Mouse (Mus musculus) hindbrain, embryonic 11.5 days (tissue): Measurements from ENCODE around the gene Btbd10. TPM values are rescaled to one million over a fixed set of nuclear protein-coding genes. Genes with fewer than 3 reads are reported as not detected.
A peak's percentile ranks its signal among the peaks of the same experiment; 100 is the strongest.

Source experiments
- ATAC-seq: fragments of 200-750 bp; cut with Nextera tagmentation; 2 replicates; pipeline ENCODE4 v1.8.0; 2017; ENCODE audit warnings: mild to moderate bottlenecking, moderate TSS enrichment, moderate library complexity; ENCODE audit not compliant: low FRiP score
- DNase-seq: peaks from one replicate; pipeline ENCODE4 v3.0.0-alpha.2; 2015; ENCODE audit warnings: low spot score
- H3K27ac ChIP-seq: fragments of 300-500 bp; sonication (generic); 2 replicates; pipeline ENCODE4 v1.5.1; 2014; ENCODE audit warnings: mild to moderate bottlenecking, low read depth, low read length
- H3K27me3 ChIP-seq: fragments of 300-500 bp; sonication (generic); 2 replicates; pipeline ENCODE4 v1.6.1; 2014; ENCODE audit warnings: mild to moderate bottlenecking, low read length, moderate library complexity, mixed read lengths; ENCODE audit not compliant: control insufficient read depth, insufficient read depth
- H3K36me3 ChIP-seq: fragments of 300-500 bp; sonication (generic); 2 replicates; pipeline ENCODE4 v1.6.1; 2014; ENCODE audit warnings: mild to moderate bottlenecking, low read length, moderate library complexity, mixed read lengths; ENCODE audit not compliant: control insufficient read depth, insufficient read depth
- H3K4me1 ChIP-seq: fragments of 300-500 bp; sonication (generic); replicated peaks from 2 replicates; pipeline ENCODE4 v1.6.1; 2014; ENCODE audit warnings: low read length, mixed read lengths; ENCODE audit not compliant: control insufficient read depth, insufficient read depth
- H3K4me2 ChIP-seq: fragments of 300-500 bp; sonication (generic); replicated peaks from 2 replicates; pipeline ENCODE4 v1.6.1; 2014; ENCODE audit warnings: mild to moderate bottlenecking, low read depth, low read length
- H3K4me3 ChIP-seq: fragments of 300-500 bp; sonication (generic); 2 replicates; pipeline ENCODE4 v1.5.1; 2014; ENCODE audit warnings: low read depth, low read length
- H3K9ac ChIP-seq: fragments of 300-500 bp; sonication (generic); 2 replicates; pipeline ENCODE4 v1.6.1; 2014; ENCODE audit warnings: low read depth, low read length
- H3K9me3 ChIP-seq: fragments of 300-500 bp; sonication (generic); 2 replicates; pipeline ENCODE4 v1.6.1; 2016; ENCODE audit warnings: low read length; ENCODE audit not compliant: control insufficient read depth
- WGBS: fragments of 180-500 bp; shearing (Covaris S2); extraction: QIAGEN DNeasy Blood & Tissue Kit; methylation state at CpG from one replicate; pipeline ENCODE4 v1.1.7; 2014; 5-methylcytosine and 5-hydroxymethylcytosine counted together
- polyA plus RNA-seq: library from polyadenylated mRNA; unstranded; fragments of >200 nt; fragmentation: Nextera tagmentation; extraction: Ambion mirVana; gene quantifications from 2 replicates; pipeline ENCODE4 v1.2.1, GENCODE M21; 2014

Btbd10 gene
- polyA plus RNA-seq = 41.1 and 43.3 TPM in 2 replicates

DNA sequence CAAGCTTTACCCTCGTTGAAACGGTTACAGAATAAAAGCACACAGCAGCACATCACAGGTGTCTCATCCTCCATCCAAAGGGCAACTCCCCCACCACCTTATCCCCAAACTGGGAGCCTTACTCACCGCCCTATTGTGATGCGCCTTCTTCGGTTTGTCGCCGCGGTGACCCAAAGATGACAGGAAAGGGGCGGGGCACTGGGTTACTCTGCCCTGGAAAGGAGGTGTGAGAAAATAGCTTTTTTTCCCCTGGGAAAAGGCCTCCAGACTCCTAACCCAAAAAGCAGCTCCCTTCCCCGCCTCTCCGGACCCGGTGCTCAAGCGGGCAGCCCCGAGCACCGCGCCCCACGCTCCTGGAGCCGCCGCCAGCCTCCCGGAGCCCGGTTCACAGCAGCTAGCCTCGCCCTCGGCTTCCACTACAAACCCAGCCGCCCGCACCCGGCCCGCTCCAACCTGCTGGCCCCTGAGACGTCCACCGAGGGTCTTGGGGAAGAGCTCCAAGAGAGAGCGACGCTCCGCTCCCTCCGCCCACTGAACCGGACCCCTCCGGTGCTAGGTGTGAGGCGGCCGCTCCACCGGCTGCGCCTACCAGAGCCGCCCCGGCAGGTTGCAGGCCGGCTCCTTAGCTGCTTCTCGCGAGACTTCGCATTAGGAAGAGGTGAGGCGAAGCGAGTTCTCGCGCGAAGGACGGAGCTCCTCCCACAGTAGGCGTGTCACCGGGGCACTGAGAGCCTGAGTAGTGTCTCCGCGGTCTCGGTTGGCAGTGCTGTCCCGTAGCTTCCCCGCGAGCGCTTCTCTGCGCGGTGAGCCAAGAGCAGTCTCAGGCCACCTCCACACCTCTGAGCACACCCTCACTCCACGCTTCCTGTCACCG, at the start of gene Btbd10:
TSS of gene Btbd10 (minus strand) at position 647 of the 874 bp plus-strand sequence.
- peak; percentile 97 for DNase-seq
- Histone ChIP-seq H3K27me3 (no peaks in the 10 kb centered on the region), H3K36me3 (no peaks in the 10 kb centered on the region), H3K9ac (peak within 1 kb of the TSS; percentile 89), H3K4me3 (peak within 1 kb of the TSS; percentile 94), H3K27ac (peak within 1 kb of the TSS; percentile 86), H3K9me3 (no peaks in the 10 kb centered on the region), H3K4me2 (peak within 1 kb of the TSS; percentile 84), H3K4me1 (peaks cover 2% of the 10 kb centered on the region; the same call in 1 of the 2 replicates)
- under 1% methylated on average over 61 of the region's 64 CpGs for WGBS
- peak; percentile 99 for ATAC-seq

DNA sequence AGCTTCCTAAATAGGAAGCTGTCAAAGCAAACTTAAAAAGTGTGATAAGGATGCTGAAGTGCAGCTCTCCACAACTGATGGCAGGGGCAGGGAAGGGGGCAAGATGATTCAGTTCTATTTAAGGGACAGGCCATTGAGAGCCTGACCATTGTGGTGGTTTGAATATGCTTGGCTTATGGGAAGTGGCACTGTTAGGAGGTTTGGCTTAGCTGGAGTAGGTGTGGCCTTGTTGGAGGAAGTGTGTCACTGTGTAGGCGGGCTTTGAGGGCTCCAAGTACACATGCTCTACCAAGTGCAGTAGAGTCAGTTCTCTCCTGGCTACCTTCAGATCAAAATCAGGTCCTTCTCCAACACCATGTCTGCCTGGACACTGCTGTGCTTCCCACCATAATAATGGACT, 47.3 kb upstream of the Btbd10 start:
- Histone ChIP-seq H3K27me3 (no peaks in the 10 kb centered on the region), H3K4me2 (no peak overlapping the region), H3K36me3 (no peaks in the 10 kb centered on the region), H3K27ac (no peak overlapping the region), H3K4me3 (no peak overlapping the region), H3K9ac (no peak overlapping the region), H3K4me1 (no peaks in the 10 kb centered on the region), H3K9me3 (no peaks in the 10 kb centered on the region)
- no peak for DNase-seq
- 88% methylated on average over 1 of the region's 1 CpGs for whole genome bisulfite sequencing
- no peak for ATAC-seq

DNA sequence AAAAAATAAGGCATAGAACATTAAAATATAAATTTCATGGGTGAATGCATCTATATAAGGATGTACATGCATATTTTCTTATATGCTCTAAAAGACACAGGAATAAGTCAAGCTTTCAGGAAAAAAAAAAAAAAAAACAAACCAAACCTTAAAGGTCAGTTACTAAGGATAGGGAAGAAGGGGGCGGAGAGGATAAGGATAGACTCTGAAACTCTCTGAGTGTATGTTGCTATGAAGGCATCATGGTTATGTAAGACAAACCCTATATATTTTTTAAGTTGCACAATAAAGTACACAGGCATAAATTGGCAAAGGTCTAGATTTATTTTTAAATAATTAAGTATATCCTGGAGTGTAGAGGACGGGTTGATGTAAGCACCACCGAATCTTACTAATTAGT, 46.1 kb upstream of the Btbd10 start:
- H3K9me3 ChIP-seq = no peaks in the 10 kb centered on the region
- no peaks in the 10 kb centered on the region for H3K36me3 ChIP-seq
- DNase-seq (no peak), ATAC-seq (no peak)
- no peaks in the 10 kb centered on the region for H3K27me3 ChIP-seq
- H3K9ac ChIP-seq = no peak overlapping the region
- no peak overlapping the region for H3K4me2 ChIP-seq
- 89% methylated on average over 3 of the region's 3 CpGs for WGBS
- H3K27ac ChIP-seq = no peak overlapping the region
- H3K4me3 ChIP-seq = no peak overlapping the region
- no peaks in the 10 kb centered on the region for H3K4me1 ChIP-seq

DNA sequence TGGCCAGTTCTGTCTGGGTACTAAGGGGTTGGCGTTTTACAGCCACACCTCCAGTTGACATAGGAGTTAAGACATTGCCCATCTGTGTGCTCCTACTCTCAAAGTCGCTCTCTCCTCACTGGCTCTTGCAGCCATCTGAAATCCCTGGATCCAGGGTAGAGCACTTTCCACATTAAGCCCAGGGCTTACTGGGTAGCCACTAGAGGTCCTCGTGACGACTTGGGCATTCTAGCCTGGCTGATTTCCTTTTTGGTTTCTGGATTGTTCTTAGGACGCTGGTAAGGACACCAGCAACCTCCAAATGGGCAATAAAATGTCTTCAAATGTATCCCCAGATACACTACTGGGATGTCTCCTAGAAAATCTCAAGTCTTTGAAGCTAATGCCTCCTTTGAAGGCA, 39.5 kb upstream of the Btbd10 start:
- Histone ChIP-seq H3K9me3 (no peaks in the 10 kb centered on the region), H3K27me3 (no peaks in the 10 kb centered on the region), H3K9ac (no peak overlapping the region), H3K27ac (no peak overlapping the region), H3K4me2 (no peak overlapping the region), H3K36me3 (no peaks in the 10 kb centered on the region), H3K4me1 (no peaks in the 10 kb centered on the region), H3K4me3 (no peak overlapping the region)
- DNase-seq (peak; percentile 1), ATAC-seq (no peak)
- WGBS = 61% methylated on average over 5 of the region's 5 CpGs

DNA sequence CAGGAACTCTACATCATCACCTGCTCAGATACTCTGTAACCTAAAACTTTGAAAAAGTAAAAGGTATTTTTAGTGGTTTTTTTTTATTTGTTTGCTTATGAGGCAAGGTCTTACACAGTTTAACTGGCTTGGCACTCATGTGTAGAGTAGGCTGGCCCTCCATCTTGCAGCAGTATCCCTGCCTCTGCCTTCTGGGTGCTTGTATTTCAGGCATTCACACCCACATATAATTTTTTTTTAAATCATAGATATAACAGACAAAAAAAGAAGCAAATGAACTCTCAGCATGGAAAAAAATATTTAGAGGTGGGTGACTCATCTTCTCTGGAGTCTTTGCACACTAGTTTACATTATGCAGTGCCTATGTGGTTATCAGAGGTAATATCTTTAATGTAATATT, 28.9 kb upstream of the Btbd10 start:
- Histone ChIP-seq H3K4me2 (no peak overlapping the region), H3K9ac (no peak overlapping the region), H3K27me3 (no peaks in the 10 kb centered on the region), H3K4me1 (no peaks in the 10 kb centered on the region), H3K27ac (no peak overlapping the region), H3K9me3 (no peaks in the 10 kb centered on the region), H3K36me3 (no peaks in the 10 kb centered on the region), H3K4me3 (no peak overlapping the region)
- DNase-seq = no peak
- ATAC-seq = no peak

DNA sequence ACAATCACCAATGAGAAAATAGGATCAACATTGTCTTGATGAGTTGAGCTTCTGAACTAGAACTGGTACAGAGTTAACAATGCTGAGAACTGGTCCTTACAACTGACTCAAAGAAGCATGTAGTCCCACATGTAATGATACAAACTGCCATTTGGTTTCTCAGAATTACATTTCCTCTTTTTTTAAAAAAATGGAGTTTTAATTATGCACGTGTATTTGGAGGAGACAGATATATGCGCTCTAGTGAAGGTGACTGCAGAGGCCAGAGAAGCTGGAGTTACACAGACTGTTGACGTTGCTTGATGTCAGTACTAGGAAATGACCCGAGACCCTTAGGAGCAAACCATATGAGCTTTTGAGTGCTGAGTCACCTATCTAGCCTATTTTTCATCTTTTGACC, 27.5 kb upstream of the Btbd10 start:
- Histone ChIP-seq H3K4me3 (no peak overlapping the region), H3K4me2 (no peak overlapping the region), H3K27me3 (no peaks in the 10 kb centered on the region), H3K27ac (no peak overlapping the region), H3K4me1 (no peaks in the 10 kb centered on the region), H3K36me3 (no peaks in the 10 kb centered on the region), H3K9me3 (no peaks in the 10 kb centered on the region), H3K9ac (no peak overlapping the region)
- WGBS = 86% methylated on average over 4 of the region's 4 CpGs
- no peak for DNase-seq
- ATAC-seq = no peak

DNA sequence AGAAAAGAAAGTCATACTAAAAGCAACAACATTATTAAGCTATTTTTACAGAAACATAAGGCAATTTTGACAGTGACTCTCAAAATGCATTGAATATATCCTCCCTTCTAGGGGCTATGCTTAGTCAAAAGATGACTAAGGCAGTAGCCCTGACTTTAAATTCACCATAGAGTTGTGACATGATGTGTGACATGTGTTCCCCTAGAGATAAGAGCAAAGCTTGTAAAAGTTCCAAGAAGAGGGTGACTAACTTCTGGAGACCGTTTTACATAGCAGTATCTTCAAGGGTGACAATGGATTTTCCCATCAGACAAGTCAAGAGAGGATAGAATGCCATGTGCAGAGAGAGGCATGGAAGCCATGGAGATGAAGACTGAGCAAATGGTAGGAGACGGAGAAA, 22.4 kb upstream of the Btbd10 start:
- Histone ChIP-seq H3K4me2 (no peak overlapping the region), H3K4me1 (no peaks in the 10 kb centered on the region), H3K9ac (no peak overlapping the region), H3K36me3 (no peaks in the 10 kb centered on the region), H3K9me3 (no peaks in the 10 kb centered on the region), H3K4me3 (no peak overlapping the region), H3K27ac (no peak overlapping the region), H3K27me3 (no peaks in the 10 kb centered on the region)
- 92% methylated on average over 2 of the region's 2 CpGs for WGBS
- ATAC-seq = no peak
- no peak for DNase-seq

DNA sequence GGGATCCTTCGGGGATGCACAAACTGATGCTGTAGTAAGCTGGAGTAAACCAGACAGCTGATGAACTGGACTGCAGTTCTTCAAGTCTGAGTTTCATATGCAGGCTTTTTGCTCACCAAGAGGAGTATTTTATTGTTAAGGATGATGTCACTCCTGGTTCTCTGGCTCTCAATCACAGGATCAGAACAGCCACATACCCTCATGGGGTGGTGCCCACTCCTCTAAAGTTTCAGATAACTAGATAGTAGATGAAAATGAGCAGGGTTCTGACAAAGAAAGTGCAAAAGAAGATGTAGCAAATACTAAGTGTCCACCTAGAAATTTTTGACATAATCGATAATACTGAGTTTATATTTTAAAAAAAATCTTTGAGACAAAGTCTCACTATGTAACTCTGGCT, 19.3 kb upstream of the Btbd10 start, which contains the start of gene Pth:
TSS of gene Pth (minus strand) at position 101 of the 400 bp plus-strand sequence.
- no peaks in the 10 kb centered on the region for H3K27me3 ChIP-seq
- no peak within 1 kb of the TSS for H3K4me2 ChIP-seq
- H3K27ac ChIP-seq = no peak within 1 kb of the TSS
- no peak within 1 kb of the TSS for H3K4me3 ChIP-seq
- no peak within 1 kb of the TSS for H3K9ac ChIP-seq
- DNase-seq (no peak), ATAC-seq (no peak)
- no peaks in the 10 kb centered on the region for H3K4me1 ChIP-seq
- no peaks in the 10 kb centered on the region for H3K9me3 ChIP-seq
- H3K36me3 ChIP-seq = no peaks in the 10 kb centered on the region
- WGBS = 93% methylated on average over 2 of the region's 2 CpGs
